Mouse (Mus musculus) neutrophil, adult 5-6 weeks (primary cell): ENCODE data around the gene Dhx40. TPM values are rescaled to one million over a fixed set of nuclear protein-coding genes. Genes with fewer than 3 reads are reported as not detected.

Experiments used
- ATAC-seq: fragments of 151-379, 151-347 bp; 2 replicates; pipeline ENCODE4 v1.8.0; 2017; ENCODE audit warnings: mild to moderate bottlenecking, moderate TSS enrichment; ENCODE audit not compliant: insufficient number of reproducible peaks, poor library complexity, low FRiP score, severe bottlenecking; ENCODE audit errors: extremely low read depth
- total RNA-seq: library from RNA; stranded (forward); fragments of 200-1000 nt; gene quantifications from 2 replicates; pipeline ENCODE4 v1.2.3, GENCODE M21; 2017

Dhx40 gene
- total RNA-seq, result 131 and 133 TPM in 2 replicates

- peak; percentile 80 for ATAC-seq
These were observed at the start of gene Dhx40 for GRCm38 (mm10) chr11:86807505-86807989. Dhx40 (minus strand) TSS chr11:86807746.

GRCm38 (mm10) chr11:86855639-86856425, 48.3 kb upstream of the Dhx40 start:
- ATAC-seq, result no peak

- ATAC-seq, result no peak
These were observed 45.5 kb upstream of the Dhx40 start for GRCm38 (mm10) chr11:86853081-86853480.

GRCm38 (mm10) chr11:86852534-86853054, 45.0 kb upstream of the Dhx40 start:
- ATAC-seq, result no peak

GRCm38 (mm10) chr11:86851714-86852533, 44.4 kb upstream of the Dhx40 start:
- no peak for ATAC-seq

- peak; percentile 66 for ATAC-seq
These were observed 43.7 kb upstream of the Dhx40 start for GRCm38 (mm10) chr11:86851234-86851671.

GRCm38 (mm10) chr11:86843831-86844230, 36.3 kb upstream of the Dhx40 start:
- ATAC-seq, result no peak

- ATAC-seq, result no peak
These were observed 33.7 kb upstream of the Dhx40 start for GRCm38 (mm10) chr11:86841261-86841660.

GRCm38 (mm10) chr11:86840511-86841154, 33.1 kb upstream of the Dhx40 start:
- ATAC-seq, result no peak

GRCm38 (mm10) chr11:86839716-86840447, 32.3 kb upstream of the Dhx40 start:
- peak; percentile 29; the same call in 1 of the 2 replicates for ATAC-seq

GRCm38 (mm10) chr11:86838792-86839191, 31.2 kb upstream of the Dhx40 start:
- no peak for ATAC-seq

- ATAC-seq, result peak; percentile 85
These were observed 28.8 kb upstream of the Dhx40 start for GRCm38 (mm10) chr11:86836366-86836765.

GRCm38 (mm10) chr11:86834628-86835338, 27.2 kb upstream of the Dhx40 start:
- no peak for ATAC-seq

GRCm38 (mm10) chr11:86834050-86834449, 26.5 kb upstream of the Dhx40 start:
- ATAC-seq, result peak; percentile 74

- no peak for ATAC-seq
These were observed 25.6 kb upstream of the Dhx40 start for GRCm38 (mm10) chr11:86833153-86833552.

- ATAC-seq, result peak; percentile 33; the same call in 1 of the 2 replicates
These were observed 20.9 kb upstream of the Dhx40 start for GRCm38 (mm10) chr11:86828396-86828795.

- ATAC-seq, result peak; percentile 67; the same call in 1 of the 2 replicates
These were observed 20.1 kb upstream of the Dhx40 start for GRCm38 (mm10) chr11:86827476-86828245.
